Mouse (Mus musculus) olfactory bulb, adult 2 months (tissue): ENCODE data around the gene Nr1i3.

Source experiments
- CTCF ChIP-seq: fragments of 200-500 bp; IDR thresholded peaks from 2 replicates; pipeline ENCODE4 v1.5.1; 2012; ENCODE audit warnings: low read depth, mild to moderate bottlenecking, low read length, moderate library complexity; ENCODE audit not compliant: insufficient read depth
- POLR2A ChIP-seq: fragments of 200-500 bp; IDR thresholded peaks from 2 replicates; pipeline ENCODE4 v1.6.1; 2012; ENCODE audit warnings: mild to moderate bottlenecking, low read depth, low read length, moderate library complexity; ENCODE audit not compliant: insufficient read depth

DNA sequence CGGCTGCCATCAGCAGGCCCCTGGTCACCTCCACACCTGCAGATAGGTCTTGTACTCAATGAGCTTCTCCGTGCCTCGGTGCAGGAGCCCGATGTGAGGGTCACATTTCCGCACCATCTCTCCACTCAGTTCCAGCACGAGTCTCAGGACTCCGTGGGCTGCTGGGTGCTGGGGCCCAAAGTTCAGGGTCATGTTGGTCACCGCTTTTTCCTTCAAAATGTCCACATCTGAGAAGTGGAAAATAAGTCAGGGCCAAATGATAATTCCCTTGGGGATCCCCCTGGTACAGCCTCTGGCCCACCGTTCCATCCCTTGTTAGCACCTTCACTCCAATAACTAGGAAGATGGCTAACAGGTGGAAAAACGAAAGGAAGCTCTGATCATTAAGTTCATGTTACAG is 27.1 kb downstream of the Nr1i3 start:
- no peak for TF ChIP-seq CTCF
- TF ChIP-seq POLR2A: no peak
